In genomic region chr17:80887021-80887748, GRCm38 (mm10) we compare ENCODE assay signal across 10 mouse cellular contexts. TPM values are rescaled to one million over a fixed set of nuclear protein-coding genes. Genes with fewer than 3 reads are reported as not detected.
DNase-seq lines count a peak whose midpoint lies in the region; ATAC-seq lines count a peak whose summit lies in the region.
"Had no signal": no experiment of that assay in that cellular context is flagged by ENCODE, and none has a peak within 500 bp of the region (broad histone marks: within the 10 kb centered on the region; RNA-seq: fewer than 3 reads in every experiment).

No protein-coding gene starts in this region.

- no peaks in the 10 kb centered on the region for H3K9me3 ChIP-seq in heart, embryonic 10.5 days
- no peaks in the 10 kb centered on the region for H3K9me3 ChIP-seq in heart, embryonic 15.5 days (replicated peaks)
- no peaks in the 10 kb centered on the region for H3K9me3 ChIP-seq in midbrain, embryonic 15.5 days
- H3K9me3 ChIP-seq in liver, embryonic 12.5 days (replicated peaks): no peaks in the 10 kb centered on the region

- 51% methylated on average over 18 of the region's 18 CpGs for WGBS in heart, embryonic 10.5 days
- whole genome bisulfite sequencing in heart, embryonic 15.5 days: 43% methylated on average over 18 of the region's 18 CpGs
- 8% methylated on average over 18 of the region's 18 CpGs for WGBS in midbrain, embryonic 15.5 days
- 65% methylated on average over 18 of the region's 18 CpGs for WGBS in liver, embryonic 12.5 days (ENCODE audit: insufficient replicate concordance)

- no peak for DNase-seq in heart, embryonic 10.5 days (ENCODE audit: low spot score)
- no peak for DNase-seq in heart, postnatal 10 days
- peak; percentile 70 to 76 for DNase-seq in cerebellum, postnatal 10 days
- DNase-seq in ovary, postnatal 14 days (ENCODE audit: low spot score): no peak
- DNase-seq in thymus, adult 18-20 months: no peak
- DNase-seq: B cell, adult 2 months had no signal

- intact Hi-C loops in heart, postnatal 10 days (cut with DNase I): no loop called here

- H3K27me3 ChIP-seq in heart, embryonic 10.5 days (ENCODE audit: insufficient read depth, poor library complexity, severe bottlenecking): no peaks in the 10 kb centered on the region
- H3K27me3 ChIP-seq in heart, embryonic 15.5 days: no peaks in the 10 kb centered on the region
- no peaks in the 10 kb centered on the region for H3K27me3 ChIP-seq in midbrain, embryonic 15.5 days (replicated peaks)
- no peaks in the 10 kb centered on the region; the same call in 1 of the 2 replicates for H3K27me3 ChIP-seq in liver, embryonic 12.5 days (replicated peaks)

- H3K4me3 ChIP-seq in heart, embryonic 10.5 days: peak overlapping the region; percentile 12; the same call in 1 of the 2 replicates
- H3K4me3 ChIP-seq in heart, embryonic 15.5 days: no peak overlapping the region
- H3K4me3 ChIP-seq in midbrain, embryonic 15.5 days: no peak overlapping the region
- H3K4me3 ChIP-seq in liver, embryonic 12.5 days: no peak overlapping the region

- 0 out of 2 replicates have a peak, but pooled peaks have one; percentile 11 for ATAC-seq in heart, embryonic 15.5 days (replicated peaks; ENCODE audit: insufficient number of reproducible peaks, insufficient read depth, low FRiP score, low read depth)
- peak; percentile 72 for ATAC-seq in midbrain, embryonic 15.5 days (replicated peaks)
- no peak for ATAC-seq in liver, embryonic 12.5 days

- H3K4me2 ChIP-seq in heart, embryonic 15.5 days: peak overlapping the region; percentile 43
- peak overlapping the region; percentile 27 for H3K4me2 ChIP-seq in midbrain, embryonic 15.5 days
- H3K4me2 ChIP-seq in liver, embryonic 12.5 days: no peak overlapping the region

- H3K27ac ChIP-seq in heart, embryonic 10.5 days: peak overlapping the region; percentile 79
- H3K27ac ChIP-seq in heart, embryonic 15.5 days: peak overlapping the region; percentile 81
- peak overlapping the region; percentile 73 for H3K27ac ChIP-seq in midbrain, embryonic 15.5 days
- no peak overlapping the region for H3K27ac ChIP-seq in liver, embryonic 12.5 days

- peaks cover 35% of the 10 kb centered on the region for H3K4me1 ChIP-seq in heart, embryonic 10.5 days
- peaks cover 29% of the 10 kb centered on the region for H3K4me1 ChIP-seq in heart, embryonic 15.5 days (replicated peaks)
- H3K4me1 ChIP-seq in midbrain, embryonic 15.5 days: peaks cover 20% of the 10 kb centered on the region
- H3K4me1 ChIP-seq in liver, embryonic 12.5 days: peaks cover 4% of the 10 kb centered on the region; the same call in 1 of the 2 replicates

- no peak overlapping the region for H3K9ac ChIP-seq in heart, embryonic 15.5 days
- no peak overlapping the region for H3K9ac ChIP-seq in midbrain, embryonic 15.5 days
- no peak overlapping the region for H3K9ac ChIP-seq in liver, embryonic 12.5 days

- no peaks in the 10 kb centered on the region for H3K36me3 ChIP-seq in heart, embryonic 10.5 days
- H3K36me3 ChIP-seq in heart, embryonic 15.5 days: no peaks in the 10 kb centered on the region
- no peaks in the 10 kb centered on the region for H3K36me3 ChIP-seq in midbrain, embryonic 15.5 days (replicated peaks)
- H3K36me3 ChIP-seq in liver, embryonic 12.5 days: no peaks in the 10 kb centered on the region

RNA-seq across cellular contexts. Expression of gene Tmem178, which starts 57.2 kb away (rescaled TPM):
- polyA plus RNA-seq in heart, embryonic 10.5 days (2016; fragmentation: Nextera tagmentation; extraction: Ambion mirVana): 4.5 and 5.2 TPM in 2 replicates
- total RNA-seq in heart, postnatal 10 days (2021): 1 to 10 TPM; 1.4 to 1.8 TPM
- polyA plus RNA-seq in heart, embryonic 15.5 days (2015; fragmentation: Nextera tagmentation; extraction: Ambion mirVana): 5.5 TPM in 2 replicates
- polyA plus RNA-seq in midbrain, embryonic 15.5 days (2015; fragmentation: Nextera tagmentation; extraction: Ambion mirVana): 23.5 and 24.7 TPM in 2 replicates
- 0.82 and 0.84 TPM in 2 replicates for polyA plus RNA-seq in liver, embryonic 12.5 days (2016; fragmentation: Nextera tagmentation; extraction: Ambion mirVana)
- total RNA-seq: neutrophil, adult 5-6 weeks had no signal

Comparison
In these comparisons a context has a peak if more than half of its experiments do, and no peak if none do; other contexts are left out.
1. DNase-seq: peak in cerebellum, postnatal 10 days (2 of 2); none in heart, embryonic 10.5 days (single experiment), heart, postnatal 10 days (0 of 2), ovary, postnatal 14 days (single experiment) and thymus, adult 18-20 months (0 of 2).